Mouse (Mus musculus) pancreas, adult 10 weeks (tissue): ENCODE data around the gene Rps29. TPM values are rescaled to one million over a fixed set of nuclear protein-coding genes. Genes with fewer than 3 reads are reported as not detected.

Experiments
- polyA plus RNA-seq: library from polyadenylated mRNA; stranded (reverse); fragments of 350-450 nt; fragmentation: Illumina TruSeq; extraction: RNeasy Lipid Tissue Mini Kit (QIAGEN cat#74804); gene quantifications from one replicate; pipeline ENCODE4 v1.2.3, GENCODE M21; 2015; ENCODE audit warnings: low read depth, low replicate concordance; ENCODE audit not compliant: insufficient read depth

The Rps29 gene
- polyA plus RNA-seq: 1,238 TPM

DNA sequence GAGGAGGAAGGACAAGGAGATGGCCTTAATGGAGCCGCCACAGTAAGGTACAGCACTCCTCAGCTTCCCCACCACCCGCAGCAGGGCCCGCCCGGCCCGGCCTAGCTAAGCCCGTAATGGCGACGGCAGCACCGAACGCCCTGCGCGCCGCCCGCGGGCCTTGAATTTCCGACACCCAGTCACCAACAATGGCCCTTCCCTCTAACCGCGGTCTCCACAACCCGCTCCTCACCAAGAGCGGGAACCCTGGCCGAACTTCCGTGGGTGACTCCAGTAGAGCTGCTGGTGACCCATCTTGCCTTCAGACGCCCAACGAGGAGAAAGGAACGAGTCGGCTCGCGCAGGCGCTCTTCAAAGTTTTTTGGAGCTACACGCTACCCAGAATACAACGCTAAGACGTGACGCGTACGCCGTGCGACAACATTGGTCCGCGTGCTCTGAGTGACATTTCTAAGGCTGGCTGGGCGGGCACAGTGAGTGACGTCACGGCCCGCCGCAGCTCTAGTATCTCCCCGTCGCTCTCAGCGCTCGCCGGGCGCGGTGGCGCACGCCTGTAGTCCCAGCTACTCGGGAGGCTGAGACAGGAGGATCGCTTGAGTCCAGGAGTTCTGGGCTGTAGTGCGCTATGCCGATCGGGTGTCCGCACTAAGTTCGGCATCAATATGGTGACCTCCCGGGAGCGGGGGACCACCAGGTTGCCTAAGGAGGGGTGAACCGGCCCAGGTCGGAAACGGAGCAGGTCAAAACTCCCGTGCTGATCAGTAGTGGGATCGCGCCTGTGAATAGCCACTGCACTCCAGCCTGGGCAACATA lies at the start of gene Rps29:
Gene Rps29 (minus strand): TSS at position 422 of the 813 bp plus-strand sequence.

DNA sequence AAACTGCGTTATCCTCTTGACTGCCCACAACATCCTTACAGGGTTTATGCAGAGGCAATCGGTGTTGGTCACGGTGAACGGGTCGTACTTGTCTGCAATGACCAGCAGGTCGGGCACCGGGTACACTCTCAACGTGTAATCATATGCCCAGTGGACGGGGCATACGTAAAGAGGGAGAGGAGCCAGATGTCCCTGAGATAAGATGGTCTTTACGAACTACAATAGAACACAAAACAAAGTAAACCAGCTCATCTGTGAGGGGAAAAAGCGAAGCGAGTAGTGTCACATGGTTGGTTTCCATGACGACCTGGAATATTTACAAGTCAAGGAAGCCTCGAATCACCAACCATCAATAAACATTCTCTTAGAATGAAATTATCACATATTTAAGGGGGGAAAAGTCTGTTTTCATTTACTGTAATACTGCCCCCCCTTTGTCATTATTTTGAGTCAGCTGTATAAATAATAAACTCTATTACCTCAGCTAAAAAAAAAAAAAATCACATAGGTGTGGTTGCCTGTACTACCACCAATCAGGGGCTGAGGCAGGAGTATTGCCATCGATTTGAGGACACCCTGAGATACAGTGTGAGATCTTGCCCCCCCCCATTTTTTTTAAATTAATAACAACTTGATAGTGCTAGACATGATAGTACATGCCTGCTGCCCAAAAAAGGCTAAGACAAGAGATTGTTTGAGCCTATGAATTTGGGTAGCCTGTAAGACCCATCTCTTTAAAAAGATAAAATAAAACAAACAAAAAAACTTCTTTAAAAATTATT lies 45.3 kb upstream of the Rps29 start, which contains the start of gene Gm49384:
Gene Gm49384 (minus strand): TSS at position 216 of the 782 bp plus-strand sequence.

GRCm38 (mm10) chr12:69198164-69198535 lies 39.2 kb upstream of the Rps29 start, which contains the start of gene Dnaaf2:
TSS of gene Dnaaf2 (minus strand) at chr12:69198429.

DNA sequence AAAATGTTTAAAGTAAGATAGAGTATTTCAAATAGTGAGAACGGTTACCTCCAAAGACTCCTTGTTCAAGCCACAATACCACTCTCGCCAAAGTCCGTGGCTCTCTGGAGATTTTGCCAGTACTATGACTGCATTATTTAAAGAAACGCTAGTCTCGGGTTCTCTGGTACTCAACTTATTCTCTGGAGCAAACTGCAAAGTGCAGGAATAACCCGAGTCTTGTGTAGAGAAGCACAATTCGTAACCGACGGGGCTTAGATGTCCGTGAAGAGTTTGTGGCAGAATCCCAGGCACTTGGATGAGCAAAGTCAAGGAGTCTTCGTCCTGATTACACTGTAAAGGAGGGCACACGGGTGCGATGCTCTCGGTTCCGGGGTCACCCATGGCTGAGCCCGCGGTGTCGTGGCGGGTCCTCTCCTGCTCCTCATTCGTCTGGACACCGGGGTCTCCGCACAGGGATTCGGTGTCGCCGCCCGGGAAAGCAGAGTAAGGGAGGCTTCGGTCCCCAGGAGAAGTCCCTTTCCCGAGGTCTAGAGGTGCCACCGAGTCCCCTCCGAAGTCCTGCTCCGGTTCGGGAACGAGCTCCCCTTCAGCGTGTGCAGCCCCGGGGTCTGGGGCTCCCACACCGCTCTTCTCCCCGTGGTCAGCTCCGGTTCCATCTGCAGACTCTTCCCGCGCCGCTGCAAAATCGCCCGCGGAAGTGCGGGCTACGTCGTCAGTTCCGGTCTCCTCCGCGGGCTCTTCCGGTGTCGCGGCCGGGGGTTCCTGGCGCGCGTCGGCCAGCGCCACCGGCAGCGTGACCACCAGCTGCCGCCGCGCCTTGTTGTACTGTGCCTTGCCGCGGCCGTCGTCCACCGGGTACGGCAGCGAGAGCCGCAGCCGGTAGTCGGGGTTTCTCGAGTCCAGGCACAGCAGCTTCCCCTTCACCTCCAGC lies 37.7 kb upstream of the Rps29 start, which contains the start of gene Gm49383:
Gene Gm49383 (minus strand): TSS at position 661 of the 934 bp plus-strand sequence.

GRCm38 (mm10) chr12:69183583-69184308 lies 24.8 kb upstream of the Rps29 start, which contains the start of the genes Rpl36al and Mgat2:
TSS of gene Rpl36al (minus strand) at chr12:69184083.
TSS of gene Mgat2 (plus strand) at chr12:69184157.

DNA sequence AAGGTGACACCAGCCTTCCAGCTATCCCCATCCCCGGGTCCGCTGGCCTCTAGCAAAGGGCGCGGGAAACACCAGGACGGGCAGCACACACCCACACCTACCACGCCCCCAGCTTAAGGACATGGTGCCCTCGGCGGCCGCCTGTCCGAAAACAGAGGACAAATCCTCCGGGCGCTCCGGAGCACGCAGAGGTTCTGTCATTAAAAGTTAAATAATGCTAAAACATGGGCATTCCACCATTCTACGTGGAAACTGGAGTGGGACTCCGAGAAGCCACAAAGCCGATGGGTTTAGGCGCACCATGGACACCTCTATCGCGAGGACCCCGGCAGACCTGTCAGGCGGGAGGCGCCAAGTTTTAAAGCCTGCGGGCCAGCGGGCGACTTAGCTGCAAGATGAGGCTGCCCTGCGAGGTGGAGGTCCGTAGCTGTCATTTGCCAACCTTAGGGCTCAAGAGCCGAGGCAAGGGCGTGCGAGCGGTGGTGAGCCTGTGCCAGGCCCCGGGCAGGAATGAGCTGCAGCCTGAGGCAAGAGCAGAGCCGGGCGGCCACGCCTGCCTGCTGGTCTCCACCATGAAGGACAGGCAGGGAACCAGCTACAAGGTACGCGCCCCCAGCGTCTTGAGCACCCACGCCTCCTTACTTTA lies 9.6 kb upstream of the Rps29 start, which contains the start of gene Lrr1:
Gene Lrr1 (plus strand): TSS at position 354 of the 646 bp plus-strand sequence.

Other genes starting within 250 kb of the Rps29 start
- gene Lrr1, start 9.6 kb upstream of the Rps29 start, polyA plus RNA-seq: not detected
- gene Rpl36al, start 24.9 kb upstream of the Rps29 start, polyA plus RNA-seq: 379 TPM
- 13.2 TPM for gene Mgat2, start 25.0 kb upstream of the Rps29 start, polyA plus RNA-seq
- gene Gm49383, start 37.9 kb upstream of the Rps29 start, polyA plus RNA-seq: not detected
- not detected for gene Dnaaf2, start 39.2 kb upstream of the Rps29 start, polyA plus RNA-seq
- gene Gm49384, start 45.1 kb upstream of the Rps29 start, polyA plus RNA-seq: not detected
- gene Pole2, start 69.0 kb upstream of the Rps29 start, polyA plus RNA-seq: 0.54 TPM
- gene Klhdc1, start 82.0 kb upstream of the Rps29 start, polyA plus RNA-seq: 0.72 TPM
- gene Klhdc2, start 137.5 kb upstream of the Rps29 start, polyA plus RNA-seq: 13.3 TPM
- gene Nemf, start 198.0 kb upstream of the Rps29 start, polyA plus RNA-seq: 14.8 TPM
- 11.4 TPM for gene Arf6, start 213.0 kb upstream of the Rps29 start, polyA plus RNA-seq
- not detected for gene Gm9887, start 213.3 kb upstream of the Rps29 start, polyA plus RNA-seq